ENCODE assay signal across 9 mouse cellular contexts in the genomic region with DNA sequence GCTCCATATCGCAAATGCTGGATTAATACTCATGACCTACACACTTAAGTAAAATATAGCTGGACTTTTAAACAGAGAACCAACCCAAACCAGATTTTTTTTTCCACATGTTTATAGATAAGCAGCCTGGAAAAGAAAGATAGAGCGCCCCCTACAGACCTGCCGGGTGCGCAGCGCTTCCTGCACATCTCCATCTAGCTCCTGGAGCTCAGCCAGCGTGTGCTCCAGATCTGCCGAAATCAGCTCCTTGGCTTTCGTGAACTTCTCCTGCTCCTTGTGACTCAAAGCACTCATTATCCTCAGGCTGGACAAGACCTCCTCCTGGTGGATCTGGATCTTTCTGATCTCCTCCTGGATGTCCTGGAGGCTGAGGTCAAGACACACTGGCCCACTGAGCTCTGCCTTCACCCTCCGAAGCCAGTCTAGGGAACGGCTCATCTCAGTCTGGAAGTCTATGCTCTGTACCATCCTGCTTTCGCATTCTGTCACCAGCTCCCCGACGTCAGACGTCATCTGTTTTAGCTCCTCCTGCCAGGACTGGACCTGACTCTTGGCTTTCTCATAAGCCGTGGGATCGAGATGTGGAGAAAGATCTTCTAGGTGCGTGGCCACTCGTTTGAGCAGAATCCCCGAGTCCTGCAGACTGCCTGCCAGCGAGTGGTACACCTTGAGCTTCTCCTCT.
DNase-seq lines count a peak whose midpoint lies in the region; ATAC-seq and TF ChIP-seq lines count a peak whose summit lies in the region.
"Had no signal": no experiment of that assay in that cellular context is flagged by ENCODE, and none has a peak within 500 bp of the region (broad histone marks: within the 10 kb centered on the region; RNA-seq: fewer than 3 reads in every experiment).

No protein-coding gene starts in this region.

- H3K4me2 ChIP-seq in heart, embryonic 11.5 days: no peak overlapping the region
- H3K4me2 ChIP-seq in stomach, postnatal 0 days (replicated peaks; ENCODE audit: low read depth): no peak overlapping the region
- H3K4me2 ChIP-seq: limb, embryonic 13.5 days had no signal

- DNase-seq in heart, adult 18-20 months: peak; percentile 45 to 63
- DNase-seq in 416B (ENCODE audit: low read depth): peak; percentile 54
- DNase-seq in adrenal gland, postnatal 10 days: peak; percentile 14
- DNase-seq in heart, postnatal 10 days: peak; percentile 27 to 64
- DNase-seq in stomach, postnatal 0 days (ENCODE audit: low spot score): no peak
- DNase-seq in ovary, adult 18-20 months (ENCODE audit: low spot score): no peak
- no peak for DNase-seq in Muller cell, postnatal 12 days (ENCODE audit: inconsistent ontology term)

- no peak overlapping the region for H3K27ac ChIP-seq in heart, embryonic 11.5 days (ENCODE audit: low read depth, low read length)
- H3K27ac ChIP-seq in stomach, postnatal 0 days (replicated peaks): no peak overlapping the region
- H3K27ac ChIP-seq: limb, embryonic 13.5 days had no signal

- intact Hi-C loops in heart, postnatal 10 days (cut with DNase I): no loop called here

- H3K9me3 ChIP-seq in heart, embryonic 11.5 days (replicated peaks; ENCODE audit: control insufficient read depth, low read length): no peaks in the 10 kb centered on the region
- H3K9me3 ChIP-seq in stomach, postnatal 0 days (ENCODE audit: control insufficient read depth, low read length): no peaks in the 10 kb centered on the region
- H3K9me3 ChIP-seq: limb, embryonic 13.5 days had no signal

- peak; percentile 48 for TF ChIP-seq CTCF in stomach, postnatal 0 days (IDR thresholded peaks at IDR 0.05; ENCODE audit: low read depth)

- no peak for TF ChIP-seq EP300 in stomach, postnatal 0 days (optimal IDR thresholded peaks at IDR 0.05)

- H3K36me3 ChIP-seq in heart, embryonic 11.5 days (ENCODE audit: control insufficient read depth, insufficient read depth, low read length): peaks cover 2% of the 10 kb centered on the region; the same call in 1 of the 2 replicates
- peaks cover 3% of the 10 kb centered on the region; the same call in 1 of the 2 replicates for H3K36me3 ChIP-seq in stomach, postnatal 0 days (ENCODE audit: control insufficient read depth, insufficient read depth, low read length)

- WGBS in heart, embryonic 11.5 days (ENCODE audit: insufficient replicate concordance): 77% methylated on average over 20 of the region's 20 CpGs
- WGBS in stomach, postnatal 0 days: 79% methylated on average over 20 of the region's 20 CpGs

- no peak overlapping the region for H3K9ac ChIP-seq in heart, embryonic 11.5 days (ENCODE audit: low read depth, low read length)
- H3K9ac ChIP-seq in stomach, postnatal 0 days (ENCODE audit: low read length): no peak overlapping the region
- H3K9ac ChIP-seq: limb, embryonic 13.5 days had no signal

- no peak overlapping the region for H3K4me3 ChIP-seq in heart, embryonic 11.5 days (ENCODE audit: low read depth, low read length)
- H3K4me3 ChIP-seq in stomach, postnatal 0 days (ENCODE audit: low read depth, low read length): no peak overlapping the region
- H3K4me3 ChIP-seq: limb, embryonic 13.5 days had no signal

- ATAC-seq in heart, embryonic 11.5 days (replicated peaks; ENCODE audit: insufficient number of reproducible peaks, low FRiP score, low TSS enrichment): no peak
- no peak for ATAC-seq in stomach, postnatal 0 days (ENCODE audit: low FRiP score, low TSS enrichment)

- no peaks in the 10 kb centered on the region for H3K27me3 ChIP-seq in heart, embryonic 11.5 days (ENCODE audit: control insufficient read depth, insufficient read depth, low read length)
- H3K27me3 ChIP-seq in stomach, postnatal 0 days (ENCODE audit: control insufficient read depth, insufficient read depth, low read length): no peaks in the 10 kb centered on the region
- H3K27me3 ChIP-seq: limb, embryonic 13.5 days had no signal

- no peaks in the 10 kb centered on the region for H3K4me1 ChIP-seq in heart, embryonic 11.5 days (ENCODE audit: control insufficient read depth, insufficient read depth, low read length)
- H3K4me1 ChIP-seq in stomach, postnatal 0 days (replicated peaks; ENCODE audit: control insufficient read depth, insufficient read depth): no peaks in the 10 kb centered on the region
- H3K4me1 ChIP-seq: limb, embryonic 13.5 days had no signal

Comparison
In these comparisons a context has a peak if more than half of its experiments do, and no peak if none do; other contexts are left out.
1. DNase-seq: peak in heart, adult 18-20 months (2 of 2), 416B (single experiment), adrenal gland, postnatal 10 days (single experiment) and heart, postnatal 10 days (2 of 2); none in stomach, postnatal 0 days (single experiment), ovary, adult 18-20 months (single experiment) and Muller cell, postnatal 12 days (single experiment).